Mouse (Mus musculus) ES-Bruce4 (cell line): Measurements from ENCODE around the gene Klf8.

Source experiments
- CTCF ChIP-seq: IDR thresholded peaks from one replicate; pipeline ENCODE4 v1.8.1; 2011; ENCODE audit warnings: low read depth, low read length
- EP300 ChIP-seq: IDR thresholded peaks from 2 replicates; pipeline ENCODE4 v1.6.1; 2011; ENCODE audit warnings: low read depth, low read length; ENCODE audit not compliant: insufficient read depth

DNA sequence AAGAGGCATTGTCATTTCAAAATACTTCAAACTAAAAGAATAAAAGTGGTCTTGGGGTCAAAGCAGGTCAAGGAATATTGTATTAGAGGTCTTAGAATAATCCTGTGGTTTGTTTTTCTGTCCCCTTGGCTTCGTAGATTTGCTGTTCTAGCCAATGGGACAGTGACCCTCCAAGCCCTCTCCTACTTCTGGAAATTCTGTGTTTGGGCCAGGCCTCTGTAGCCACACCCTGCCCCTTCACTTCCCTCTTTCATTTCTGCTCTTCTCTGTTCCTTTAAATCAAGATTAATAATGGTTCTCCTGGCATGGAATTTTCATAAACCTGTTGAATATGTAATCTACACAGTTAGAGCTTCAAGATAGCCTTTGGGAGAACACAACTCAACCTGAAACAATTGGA lies 17.0 kb downstream of the Klf8 start:
- TF ChIP-seq CTCF (no peak), EP300 (no peak)
